Mouse (Mus musculus) thymus, postnatal 14 days (tissue): ENCODE results near the gene Shroom3.
A peak's percentile ranks its signal among the peaks of the same experiment; 100 is the strongest.

Experiments
- DNase-seq: peaks from one replicate; pipeline ENCODE4 v3.0.0; 2021

Gene Shroom3

DNA sequence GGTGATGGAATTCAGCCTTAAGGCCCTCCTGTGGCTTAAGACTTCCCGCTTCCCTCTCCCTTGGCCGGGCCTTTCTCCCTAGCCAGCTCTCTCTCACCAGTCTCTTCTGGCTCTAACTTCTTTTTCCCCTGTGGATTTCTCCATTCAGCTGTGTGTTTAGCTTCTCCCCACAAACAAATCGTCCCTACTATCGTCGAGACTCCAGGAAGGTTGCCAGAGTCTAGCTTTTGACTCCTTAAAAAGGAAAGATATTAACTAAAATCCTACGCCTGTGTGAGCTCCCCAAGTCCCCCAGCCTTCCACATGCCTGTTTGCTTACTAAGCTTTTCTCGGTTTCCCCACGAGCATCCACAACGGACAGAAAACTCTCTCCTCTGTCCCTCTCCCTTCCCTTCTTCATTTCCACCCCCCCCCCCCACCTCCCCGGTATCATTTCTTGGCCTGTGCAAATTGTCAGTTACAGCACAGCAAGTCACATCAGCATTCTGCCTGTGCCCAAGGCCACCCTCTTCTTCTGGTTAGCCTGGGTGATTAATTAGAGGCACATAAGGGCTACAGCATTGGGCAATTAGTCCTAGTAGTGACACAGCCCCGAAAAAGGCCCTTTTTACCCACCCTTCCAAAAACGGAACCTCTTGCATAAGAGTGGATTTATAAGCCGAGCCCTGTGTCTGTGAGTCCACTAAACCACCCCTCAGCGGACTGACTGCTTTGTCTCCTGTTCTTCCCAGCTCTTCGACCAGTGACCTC lies 256.2 kb downstream of the Shroom3 start:
- DNase-seq: no peak

DNA sequence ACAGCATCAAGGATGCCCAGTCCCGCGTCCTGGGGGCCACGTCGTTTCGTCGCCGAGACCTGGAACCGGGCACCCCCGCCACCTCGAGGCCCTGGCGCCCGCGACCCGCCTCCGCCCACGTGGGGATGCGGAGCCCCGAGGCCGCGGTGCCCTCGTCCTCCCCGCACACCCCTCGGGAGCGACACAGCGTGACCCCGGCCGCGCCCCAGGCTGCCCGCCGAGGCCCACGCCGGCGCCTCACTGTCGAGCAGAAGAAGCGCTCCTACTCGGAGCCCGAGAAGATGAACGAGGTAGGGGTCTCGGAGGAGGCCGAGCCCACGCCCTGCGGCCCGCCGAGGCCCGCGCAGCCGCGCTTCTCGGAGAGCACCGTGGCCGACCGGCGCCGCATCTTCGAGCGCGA lies 258.9 kb downstream of the Shroom3 start:
- DNase-seq: no peak

DNA sequence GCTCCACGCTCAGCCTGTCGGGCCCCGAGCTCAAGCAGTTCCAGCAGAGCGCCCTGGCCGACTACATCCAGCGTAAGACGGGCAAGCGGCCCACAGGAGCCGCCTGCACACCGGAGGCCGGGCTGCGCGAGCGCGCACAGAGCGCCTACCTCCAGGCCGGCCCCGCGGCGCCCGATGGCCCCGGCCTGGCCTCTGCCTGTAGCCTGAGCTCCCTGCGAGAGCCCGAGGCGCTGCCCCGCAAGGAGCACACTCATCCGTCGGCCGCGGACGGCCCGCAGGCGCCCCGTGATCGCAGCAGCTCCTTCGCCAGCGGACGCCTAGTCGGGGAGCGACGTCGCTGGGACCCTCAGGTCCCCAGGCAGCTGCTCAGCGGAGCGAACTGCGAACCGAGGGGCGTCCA lies 259.3 kb downstream of the Shroom3 start:
- DNase-seq: no peak

- DNase-seq: no peak
These were observed 261.6 kb downstream of the Shroom3 start for GRCm38 (mm10) chr5:92944867-92945266.

GRCm38 (mm10) chr5:92948972-92949745 lies 265.9 kb downstream of the Shroom3 start:
- no peak for DNase-seq

GRCm38 (mm10) chr5:92950583-92950982 lies 267.3 kb downstream of the Shroom3 start:
- no peak for DNase-seq

DNA sequence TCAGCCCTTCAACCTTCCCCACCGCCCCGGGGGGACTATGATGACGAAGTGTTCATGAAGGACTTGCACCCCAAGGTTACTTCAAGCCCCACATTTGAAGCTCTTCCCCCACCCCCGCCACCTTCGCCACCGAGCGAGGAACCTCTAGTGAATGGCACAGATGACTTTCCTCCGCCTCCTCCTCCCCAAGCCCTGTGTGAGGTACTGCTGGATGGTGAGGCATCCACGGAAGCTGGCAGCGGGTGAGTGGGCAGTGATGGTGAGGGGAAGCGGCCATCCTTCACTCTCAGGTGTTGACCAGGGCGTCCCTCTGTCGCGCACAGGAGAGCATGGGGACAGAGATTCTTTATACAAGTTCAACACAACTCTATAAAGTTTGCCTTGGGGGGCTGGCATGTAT lies 267.8 kb downstream of the Shroom3 start:
- no peak for DNase-seq

DNA sequence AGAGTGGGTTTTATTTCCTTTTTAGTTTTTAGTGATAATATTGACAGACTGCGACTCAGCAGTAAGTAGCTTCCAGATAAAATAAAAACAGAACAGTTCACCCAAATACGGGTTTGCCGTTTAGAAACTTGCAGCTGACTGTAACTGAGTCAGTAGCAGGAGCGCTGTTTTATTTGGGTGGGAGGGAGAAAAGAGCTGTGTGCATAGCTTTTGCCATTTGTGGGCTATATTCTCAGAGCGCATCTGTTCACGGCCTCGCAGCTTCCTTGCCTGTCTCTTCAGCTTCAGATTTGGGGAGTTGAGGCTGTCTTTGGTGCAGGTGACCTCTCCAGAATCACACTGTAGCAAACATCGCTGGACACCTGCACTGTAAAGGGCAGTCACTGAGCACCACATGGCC lies 270.6 kb downstream of the Shroom3 start:
- DNase-seq: no peak

DNA sequence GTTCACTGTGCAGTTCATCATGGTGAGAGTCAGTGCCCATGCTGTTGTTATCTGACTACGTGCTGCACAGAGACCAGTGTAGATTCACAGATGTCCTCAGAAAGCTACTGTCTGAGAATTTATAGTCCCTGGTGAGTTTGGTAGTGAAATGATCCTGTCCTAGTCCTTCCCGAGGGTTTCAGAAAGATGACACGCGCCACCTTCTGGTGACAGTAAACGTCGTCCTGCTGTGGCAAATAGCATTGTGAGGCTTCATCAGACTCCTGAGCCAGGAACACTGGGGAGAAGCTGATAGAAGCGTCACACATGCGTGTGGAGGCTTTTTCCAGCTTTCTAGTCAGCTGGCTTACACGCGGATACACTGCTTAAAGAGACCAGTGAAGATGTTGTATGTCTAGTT lies 271.1 kb downstream of the Shroom3 start:
- DNase-seq: peak; percentile 34

DNA sequence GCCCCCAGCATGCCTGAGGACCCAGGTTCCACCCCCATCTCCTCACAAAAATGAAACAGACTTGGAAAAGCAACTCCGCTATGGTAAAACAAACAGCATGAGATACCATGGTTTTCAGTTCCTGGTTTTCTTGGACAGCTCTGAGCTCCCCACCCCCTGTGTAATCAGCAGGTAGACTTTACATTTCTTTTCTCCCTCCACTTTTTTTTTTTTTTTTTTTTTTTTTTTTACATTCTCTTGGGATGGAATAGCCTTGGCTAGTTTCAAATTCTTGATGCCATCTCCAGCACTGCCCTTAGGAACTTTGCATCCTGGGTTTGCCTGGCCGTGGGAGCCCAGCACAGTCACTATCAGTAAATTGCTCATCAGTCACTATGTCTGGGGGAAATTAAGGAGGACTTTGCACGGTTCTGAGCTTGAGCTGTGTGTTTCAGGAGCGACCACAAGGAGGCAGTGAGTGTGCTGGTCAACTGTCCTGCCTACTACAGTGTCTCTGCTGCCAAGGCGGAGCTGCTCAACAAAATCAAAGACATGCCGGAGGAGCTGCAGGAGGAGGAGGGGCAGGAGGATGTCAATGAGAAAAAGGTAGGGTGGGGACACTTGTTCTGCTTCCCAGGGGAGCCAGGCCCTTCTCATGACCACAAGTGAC lies 271.7 kb downstream of the Shroom3 start:
- DNase-seq: no peak

GRCm38 (mm10) chr5:92959287-92959686 lies 276.1 kb downstream of the Shroom3 start:
- DNase-seq: no peak

GRCm38 (mm10) chr5:92959708-92960107 lies 276.5 kb downstream of the Shroom3 start:
- no peak for DNase-seq

DNA sequence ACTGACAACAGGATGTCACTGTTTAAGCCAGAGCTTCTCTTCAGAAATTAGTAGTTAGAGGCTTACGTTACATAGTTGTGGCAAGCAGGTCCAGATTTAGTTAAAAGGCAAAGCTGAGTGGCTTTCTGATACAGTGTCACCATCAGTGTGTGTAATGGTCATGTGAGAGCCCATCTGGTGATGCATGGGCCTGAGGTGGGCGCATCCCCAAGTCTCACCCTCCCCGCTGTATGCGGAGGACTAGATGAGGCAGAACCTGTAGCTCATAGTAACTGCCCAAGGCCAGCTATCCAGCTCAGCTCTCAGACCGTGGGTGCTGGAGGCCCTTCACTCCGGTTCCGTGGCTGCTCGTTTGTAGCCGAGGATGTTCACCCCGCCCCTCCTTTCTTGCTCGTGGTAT lies 278.1 kb downstream of the Shroom3 start:
- no peak for DNase-seq

GRCm38 (mm10) chr5:92961770-92962231 lies 278.6 kb downstream of the Shroom3 start:
- DNase-seq: no peak

DNA sequence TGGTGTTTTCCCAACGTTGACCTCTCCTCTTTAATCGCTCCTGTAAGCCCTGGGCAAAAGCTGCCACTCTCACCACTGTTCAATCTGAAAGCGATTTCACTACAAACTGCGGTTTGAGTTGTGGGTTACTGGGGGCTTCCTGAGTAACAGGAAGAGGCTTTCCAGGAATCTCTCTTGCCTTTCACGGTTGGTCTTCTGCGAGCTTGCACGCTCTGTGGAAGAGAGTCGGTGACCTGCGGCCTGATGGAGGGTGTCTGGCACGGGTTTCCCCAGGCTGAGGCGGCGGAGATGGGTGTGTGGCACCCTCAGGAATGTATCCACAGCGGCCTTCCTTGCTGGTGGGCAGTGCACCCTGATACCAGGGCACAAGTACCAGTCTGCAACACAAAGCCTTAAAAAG lies 281.5 kb downstream of the Shroom3 start:
- no peak for DNase-seq

- no peak for DNase-seq
These were observed 283.9 kb downstream of the Shroom3 start for GRCm38 (mm10) chr5:92967143-92967542.

- DNase-seq: no peak
These were observed 284.7 kb downstream of the Shroom3 start for GRCm38 (mm10) chr5:92967906-92968305.

DNA sequence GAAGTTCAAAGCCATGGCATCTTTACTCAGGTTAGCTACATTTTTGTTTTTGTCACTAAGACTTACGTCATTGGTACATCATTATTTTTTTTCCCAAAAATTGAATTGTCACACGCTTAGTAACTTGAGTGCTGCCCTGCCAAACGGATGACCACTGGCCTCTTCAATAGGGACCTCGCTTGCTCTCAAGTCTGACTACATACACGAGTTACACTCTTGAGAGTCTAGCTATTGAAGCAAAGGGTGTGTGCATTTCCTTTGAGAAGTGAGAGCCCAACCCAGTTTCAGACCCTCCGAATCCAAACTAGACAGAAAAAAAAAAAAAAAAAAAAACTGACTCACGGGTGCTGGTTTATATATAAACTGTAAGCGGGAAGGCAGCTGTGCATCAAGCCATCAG lies 286.2 kb downstream of the Shroom3 start:
- no peak for DNase-seq

DNA sequence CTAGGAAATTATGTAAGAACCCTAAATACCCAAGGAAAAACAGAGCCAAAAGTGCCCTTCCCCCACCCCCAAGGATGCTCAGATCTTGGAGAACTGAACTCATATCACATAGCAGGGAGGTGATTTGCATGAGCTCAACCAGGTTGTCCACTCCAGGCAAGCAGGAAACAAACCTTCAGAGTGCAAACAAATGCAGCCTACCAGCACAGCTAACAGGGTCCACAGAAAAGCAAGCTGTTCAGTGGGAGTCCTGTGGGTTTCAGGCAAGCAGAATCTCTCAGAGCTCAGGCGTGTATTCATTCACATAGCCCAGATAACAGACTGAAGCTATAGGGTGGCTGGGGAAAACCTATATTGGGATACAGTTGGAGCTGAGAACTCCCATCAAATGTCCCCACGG lies 286.7 kb downstream of the Shroom3 start:
- DNase-seq: no peak

DNA sequence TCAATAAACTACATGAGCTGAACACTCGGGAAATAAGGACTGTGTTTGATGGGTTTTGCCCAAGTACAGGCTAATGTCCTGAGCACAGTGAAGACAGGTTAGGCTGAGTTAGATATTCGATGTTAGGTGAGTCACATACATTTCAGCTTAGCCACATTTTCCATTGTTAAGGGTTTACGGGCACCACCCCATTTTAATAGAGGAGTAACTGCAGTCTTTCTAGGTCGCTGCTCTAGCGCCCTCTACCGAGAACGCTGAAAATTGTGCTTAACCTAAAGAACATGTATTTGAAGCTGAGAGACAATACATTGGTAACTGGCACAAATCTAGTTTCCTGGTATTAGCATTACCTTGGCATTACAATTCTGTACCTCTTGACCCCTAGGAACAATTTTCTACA lies 287.2 kb downstream of the Shroom3 start:
- DNase-seq: peak; percentile 18

- no peak for DNase-seq
These were observed 297.2 kb downstream of the Shroom3 start for GRCm38 (mm10) chr5:92980393-92980792.

GRCm38 (mm10) chr5:92980862-92981261 lies 297.6 kb downstream of the Shroom3 start:
- DNase-seq: no peak

- DNase-seq: peak; percentile 29
These were observed 299.4 kb downstream of the Shroom3 start for GRCm38 (mm10) chr5:92982673-92983072.

DNA sequence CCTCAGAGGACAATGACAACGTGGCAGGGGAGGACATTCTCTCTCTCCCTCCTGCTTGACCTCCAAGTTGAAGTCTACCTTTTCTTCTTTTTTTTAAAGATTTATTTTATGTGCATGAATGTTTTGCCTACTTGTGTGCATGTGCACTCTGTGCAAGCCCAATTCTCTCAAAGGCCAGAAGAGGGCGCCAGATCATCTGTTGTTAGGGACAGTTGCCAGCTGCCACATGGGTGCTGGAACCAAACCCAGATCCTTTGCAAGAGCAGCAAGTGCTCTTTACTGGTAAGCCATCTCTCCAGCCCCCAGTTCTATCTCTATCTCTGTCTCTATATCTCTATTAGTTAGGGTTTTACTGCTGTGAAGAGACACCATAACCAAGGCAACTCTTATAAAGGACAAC lies 300.7 kb downstream of the Shroom3 start:
- peak; percentile 15 for DNase-seq
